ENCODE assay signal across 9 mouse cellular contexts in genomic region chr3:105054952-105055351, GRCm38 (mm10). TPM values are rescaled to one million over a fixed set of nuclear protein-coding genes. Genes with fewer than 3 reads are reported as not detected.
DNase-seq lines count a peak whose midpoint lies in the region.
"Had no signal": no experiment of that assay in that cellular context is flagged by ENCODE, and none has a peak within 500 bp of the region (broad histone marks: within the 10 kb centered on the region; RNA-seq: fewer than 3 reads in every experiment).

No protein-coding gene starts in this region.

- H3K79me2 ChIP-seq in macrophage (ENCODE audit: inconsistent target) = peaks cover 34% of the 10 kb centered on the region

- no peaks in the 10 kb centered on the region for H3K36me3 ChIP-seq in macrophage (ENCODE audit: inconsistent target)

- DNase-seq in urinary bladder, postnatal 25 days (ENCODE audit: low spot score) = peak; percentile 27
- DNase-seq in urinary bladder, postnatal 10 days (ENCODE audit: low spot score) = no peak
- DNase-seq in gastrocnemius, postnatal 25 days = peak; percentile 72
- peak; percentile 86 for DNase-seq in kidney, adult 9 months
- DNase-seq in frontal cortex, postnatal 36 days (ENCODE audit: low spot score in 2 of 2) = no peak
- DNase-seq in T-cell, adult 2 months (ENCODE audit: low spot score) = no peak
- no peak for DNase-seq in thymus, postnatal 0 days (ENCODE audit: low spot score)

- H3K27ac ChIP-seq in macrophage = peak overlapping the region; percentile 83

- WGBS in macrophage (ENCODE audit: missing documents) = 28% methylated on average over 7 of the region's 7 CpGs

- H3K4me3 ChIP-seq in macrophage (ENCODE audit: inconsistent target) = no peak overlapping the region

RNA-seq across cellular contexts. Expression of gene Cttnbp2nl, which starts 2.0 kb away (rescaled TPM):
- total RNA-seq in gastrocnemius, postnatal 25 days (2021) = 1 to 10 TPM; 5.1 to 5.6 TPM
- total RNA-seq in macrophage (2018; cell fraction: chromatin; rRNA removed) = 10 to 100 TPM; 19.6 to 88.4 (median 53.1) TPM
- total RNA-seq in macrophage (2018; cell fraction: cytosol; rRNA removed) = 10 to 100 TPM; 38.4 to 91.1 (median 57.9) TPM
- 100 to 1,000 TPM in 1 of 26 experiments, 10 to 100 TPM in 25; 33.0 to 102 (median 46.7) TPM for total RNA-seq in macrophage (2018; cell fraction: nucleus; rRNA removed)
- polyA plus RNA-seq in macrophage (2018) = 54.1 to 88.6 TPM (median 71.3 TPM) in 3 replicates
- polyA plus RNA-seq in thymus, postnatal 0 days (2015; fragmentation: Nextera tagmentation; extraction: Ambion mirVana) = 6.7 TPM in 2 replicates

RNA-seq across cellular contexts. Expression of gene 4930564D02Rik, which starts 11.7 kb away (rescaled TPM):
- not detected for total RNA-seq in gastrocnemius, postnatal 25 days (2021)
- not detected for total RNA-seq in macrophage (2018; cell fraction: chromatin; rRNA removed)
- not detected for total RNA-seq in macrophage (2018; cell fraction: cytosol; rRNA removed)
- under 1 TPM in 1 of 26 experiments, not detected in 25; 0.97 TPM for total RNA-seq in macrophage (2018; cell fraction: nucleus; rRNA removed)
- polyA plus RNA-seq in macrophage (2018) = not detected in 3 replicates
- not detected in 2 replicates for polyA plus RNA-seq in thymus, postnatal 0 days (2015; fragmentation: Nextera tagmentation; extraction: Ambion mirVana)
- polyA plus RNA-seq: cerebellum, adult 2 months had no signal

Comparison
In these comparisons a context has a peak if more than half of its experiments do, and no peak if none do; other contexts are left out.
1. DNase-seq: peak in urinary bladder, postnatal 25 days (single experiment), gastrocnemius, postnatal 25 days (single experiment) and kidney, adult 9 months (single experiment); none in urinary bladder, postnatal 10 days (single experiment), frontal cortex, postnatal 36 days (0 of 2), T-cell, adult 2 months (single experiment) and thymus, postnatal 0 days (single experiment).